7 mouse cellular contexts compared by ENCODE assay signal in genomic region chr1:135700605-135701004, GRCm38 (mm10). TPM values are rescaled to one million over a fixed set of nuclear protein-coding genes. Genes with fewer than 3 reads are reported as not detected.
A peak's percentile ranks its signal among the peaks of the same experiment; 100 is the strongest.
DNase-seq lines count a peak whose midpoint lies in the region; ATAC-seq and TF ChIP-seq lines count a peak whose summit lies in the region.

No protein-coding gene starts in this region.

- no peak overlapping the region for H3K4me3 ChIP-seq in intestine, embryonic 14.5 days (ENCODE audit: low read depth, low read length)
- H3K4me3 ChIP-seq in limb, embryonic 10.5 days: no peak overlapping the region
- no peak overlapping the region for H3K4me3 ChIP-seq in midbrain, embryonic 13.5 days (replicated peaks)
- no peak overlapping the region for H3K4me3 ChIP-seq in spleen, adult 2 months (ENCODE audit: extremely low read depth, insufficient read depth, insufficient read length)

- no peak for TF ChIP-seq POLR2A in spleen, adult 2 months (IDR thresholded peaks at IDR 0.05; ENCODE audit: low read depth, low read length)

- no peaks in the 10 kb centered on the region for H3K36me3 ChIP-seq in intestine, embryonic 14.5 days (ENCODE audit: control insufficient read depth, insufficient read depth, low read length)
- H3K36me3 ChIP-seq in limb, embryonic 10.5 days: no peaks in the 10 kb centered on the region
- no peaks in the 10 kb centered on the region for H3K36me3 ChIP-seq in midbrain, embryonic 13.5 days
- H3K36me3 ChIP-seq in spleen, adult 2 months (ENCODE audit: control insufficient read depth, insufficient read depth, low read length): no peaks in the 10 kb centered on the region

- H3K9ac ChIP-seq in intestine, embryonic 14.5 days (ENCODE audit: low read length): no peak overlapping the region
- H3K9ac ChIP-seq in midbrain, embryonic 13.5 days (replicated peaks): no peak overlapping the region

- peak; percentile 26 for ATAC-seq in Patski
- peak; percentile 61 for ATAC-seq in intestine, embryonic 14.5 days (replicated peaks; ENCODE audit: low FRiP score, low TSS enrichment, low read depth)
- ATAC-seq in midbrain, embryonic 13.5 days: peak; percentile 64; the same call in 1 of the 2 replicates

- in situ Hi-C loops in Patski (cut with MboI; ENCODE audit: low pct_unique_long_range_greater_than_20kb): no loop called here

- no peaks in the 10 kb centered on the region for H3K27me3 ChIP-seq in Patski
- no peaks in the 10 kb centered on the region for H3K27me3 ChIP-seq in intestine, embryonic 14.5 days (replicated peaks; ENCODE audit: control insufficient read depth, insufficient read depth, low read length)
- peaks cover 21% of the 10 kb centered on the region for H3K27me3 ChIP-seq in limb, embryonic 10.5 days (ENCODE audit: low read depth, poor library complexity, severe bottlenecking)
- peaks cover 19% of the 10 kb centered on the region for H3K27me3 ChIP-seq in midbrain, embryonic 13.5 days
- H3K27me3 ChIP-seq in spleen, adult 2 months (ENCODE audit: control insufficient read depth, insufficient read depth, low read length): no peaks in the 10 kb centered on the region

- CTCF ChIA-PET in Patski (lab: Charles Lee): interaction anchor here (0.7 to 1.9 kb wide), 7 partner anchors 10 to 528 kb away, joined by 3 to 6 read pairs (median 3); no protein-coding TSS in a partner anchor

- no peak for DNase-seq in Patski (ENCODE audit: low read depth, low spot score)
- DNase-seq in cerebellum, adult 18-20 months: peak; percentile 66 to 76
- peak; percentile 74 for DNase-seq in forelimb bud, embryonic 11.5 days (ENCODE audit: low read depth, low spot score)
- peak; percentile 94 for DNase-seq in intestine, embryonic 14.5 days (ENCODE audit: low spot score)
- peak; percentile 90 for DNase-seq in limb, embryonic 10.5 days (ENCODE audit: low spot score)
- DNase-seq in spleen, adult 2 months (ENCODE audit: low read depth in 1 of 2, low spot score in 2 of 2): peak; percentile 45 to 67

- no peaks in the 10 kb centered on the region for H3K9me3 ChIP-seq in intestine, embryonic 14.5 days (ENCODE audit: control insufficient read depth, low read length)
- no peaks in the 10 kb centered on the region for H3K9me3 ChIP-seq in limb, embryonic 10.5 days (replicated peaks)
- H3K9me3 ChIP-seq in midbrain, embryonic 13.5 days: no peaks in the 10 kb centered on the region

- POLR2A ChIA-PET in Patski (lab: Charles Lee): interaction anchor here (0.6 kb wide), 1 partner anchor 205 kb away, joined by 3 read pairs; no protein-coding TSS in a partner anchor

- WGBS in intestine, embryonic 14.5 days: 3% methylated on average over 7 of the region's 7 CpGs
- WGBS in limb, embryonic 10.5 days: 2% methylated on average over 7 of the region's 7 CpGs
- 2% methylated on average over 7 of the region's 7 CpGs for WGBS in midbrain, embryonic 13.5 days
- whole genome bisulfite sequencing in spleen, adult 2 months: under 1% methylated on average over 7 of the region's 7 CpGs

- H3K27ac ChIP-seq in intestine, embryonic 14.5 days (ENCODE audit: low read depth): no peak overlapping the region
- no peak overlapping the region for H3K27ac ChIP-seq in limb, embryonic 10.5 days
- no peak overlapping the region for H3K27ac ChIP-seq in midbrain, embryonic 13.5 days
- H3K27ac ChIP-seq in spleen, adult 2 months (ENCODE audit: insufficient read depth, low read length): no peak overlapping the region

- TF ChIP-seq CTCF in Patski (IDR thresholded peaks at IDR 0.05): peak; percentile 90
- peak; percentile 73; the same call in 1 of the 2 replicates for TF ChIP-seq CTCF in spleen, adult 2 months (IDR thresholded peaks at IDR 0.05; ENCODE audit: extremely low read depth, insufficient read depth, insufficient read length, insufficient replicate concordance)

- peaks cover 15% of the 10 kb centered on the region for H3K4me1 ChIP-seq in intestine, embryonic 14.5 days (replicated peaks; ENCODE audit: control insufficient read depth, insufficient read depth, low read length)
- peaks cover 25% of the 10 kb centered on the region for H3K4me1 ChIP-seq in limb, embryonic 10.5 days
- peaks cover 21% of the 10 kb centered on the region for H3K4me1 ChIP-seq in midbrain, embryonic 13.5 days (replicated peaks)
- H3K4me1 ChIP-seq in spleen, adult 2 months (ENCODE audit: control insufficient read depth, insufficient read depth, insufficient read length): peaks cover 2% of the 10 kb centered on the region; the same call in 1 of the 2 replicates

- H3K4me2 ChIP-seq in intestine, embryonic 14.5 days (ENCODE audit: low read length): no peak overlapping the region
- H3K4me2 ChIP-seq in midbrain, embryonic 13.5 days (replicated peaks): no peak overlapping the region

RNA-seq across cellular contexts. Expression of gene Csrp1, which starts 19.3 kb away (rescaled TPM):
- 227 TPM for polyA plus RNA-seq in Patski (2021)
- polyA plus RNA-seq in intestine, embryonic 14.5 days (2014; fragmentation: Nextera tagmentation; extraction: Ambion mirVana): 225 and 242 TPM in 2 replicates
- polyA plus RNA-seq in limb, embryonic 10.5 days (2016; fragmentation: Nextera tagmentation; extraction: Ambion mirVana): 46.3 and 54.4 TPM in 2 replicates
- 13.9 and 16.0 TPM in 2 replicates for polyA plus RNA-seq in midbrain, embryonic 13.5 days (2015; fragmentation: Nextera tagmentation; extraction: Ambion mirVana)
- 174 and 192 TPM in 2 replicates for polyA plus RNA-seq in spleen, adult 2 months (2012; rRNA removed)
